Mouse (Mus musculus) retina, adult 2 months (tissue): Measurements from ENCODE around the gene Gm3417.
"Not testable (repeated sequence)": the region's sequence is repeated elsewhere in the genome, so short reads cannot be mapped to it uniquely, and the experiment has no call there.

ENCODE experiments used
- DNase-seq: peaks from one replicate; pipeline ENCODE4 v3.0.0-alpha.2; 2012; ENCODE audit warnings: low read depth, low spot score

Gene Gm3417

DNA sequence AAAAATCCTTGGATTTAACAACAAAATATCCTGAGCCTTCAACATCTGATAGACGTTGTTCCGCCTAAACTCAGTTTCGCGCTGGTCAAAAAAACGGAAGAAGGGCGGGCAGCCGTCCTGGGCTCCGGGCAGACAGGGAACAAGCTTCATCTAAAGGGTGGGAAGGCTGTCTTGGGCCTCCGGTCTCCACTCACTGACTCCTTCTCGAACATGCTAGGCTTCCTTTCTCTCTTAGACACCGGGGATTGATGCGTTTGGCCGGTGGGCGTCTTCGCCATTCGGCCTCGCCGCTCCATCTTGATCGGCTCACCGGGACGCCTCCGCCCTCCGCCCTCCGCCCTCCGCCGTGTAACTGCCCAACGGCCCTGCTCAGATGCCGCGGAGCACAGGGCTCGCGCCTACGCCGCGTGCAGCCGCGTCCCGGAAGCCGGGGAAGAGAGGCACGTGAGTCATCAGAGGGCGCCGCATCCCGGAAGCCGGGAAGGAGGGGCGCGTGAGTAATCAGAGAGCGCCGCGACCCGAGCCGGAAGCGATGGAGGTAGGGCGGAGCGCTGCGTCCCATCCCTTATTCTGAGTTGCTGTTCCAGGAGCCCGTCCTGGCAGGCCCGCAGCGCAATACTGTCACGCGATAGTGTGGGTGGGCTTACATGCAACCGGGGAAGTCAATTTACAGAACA, at the start of gene Gm3417, which contains the start of gene 9030025P20Rik:
Gene Gm3417, minus strand, starts transcription at position 429 of the 677 bp plus-strand sequence.
Gene 9030025P20Rik, plus strand, starts transcription at position 107 of the 677 bp plus-strand sequence.
- not testable (repeated sequence) for DNase-seq

DNA sequence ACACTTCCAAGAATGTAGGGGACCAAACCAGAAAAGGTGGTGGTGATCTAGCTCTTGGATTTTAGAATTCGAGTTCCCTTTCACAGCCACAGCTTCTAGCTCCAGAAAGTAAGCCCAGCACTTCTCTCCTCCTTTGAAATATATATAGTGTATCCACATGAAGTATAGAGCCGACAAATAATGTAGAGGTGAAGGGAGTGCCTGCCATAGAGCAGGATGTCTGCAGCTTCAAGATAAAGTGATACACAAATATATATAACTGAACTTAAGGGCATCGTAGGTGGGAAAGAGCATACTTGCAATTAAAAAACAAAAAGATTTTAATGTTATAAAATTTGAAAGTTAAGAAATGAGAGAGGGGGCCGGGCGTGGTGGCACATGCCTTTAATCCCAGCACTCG, 46.9 kb upstream of the Gm3417 start:
- not testable (repeated sequence) for DNase-seq

DNA sequence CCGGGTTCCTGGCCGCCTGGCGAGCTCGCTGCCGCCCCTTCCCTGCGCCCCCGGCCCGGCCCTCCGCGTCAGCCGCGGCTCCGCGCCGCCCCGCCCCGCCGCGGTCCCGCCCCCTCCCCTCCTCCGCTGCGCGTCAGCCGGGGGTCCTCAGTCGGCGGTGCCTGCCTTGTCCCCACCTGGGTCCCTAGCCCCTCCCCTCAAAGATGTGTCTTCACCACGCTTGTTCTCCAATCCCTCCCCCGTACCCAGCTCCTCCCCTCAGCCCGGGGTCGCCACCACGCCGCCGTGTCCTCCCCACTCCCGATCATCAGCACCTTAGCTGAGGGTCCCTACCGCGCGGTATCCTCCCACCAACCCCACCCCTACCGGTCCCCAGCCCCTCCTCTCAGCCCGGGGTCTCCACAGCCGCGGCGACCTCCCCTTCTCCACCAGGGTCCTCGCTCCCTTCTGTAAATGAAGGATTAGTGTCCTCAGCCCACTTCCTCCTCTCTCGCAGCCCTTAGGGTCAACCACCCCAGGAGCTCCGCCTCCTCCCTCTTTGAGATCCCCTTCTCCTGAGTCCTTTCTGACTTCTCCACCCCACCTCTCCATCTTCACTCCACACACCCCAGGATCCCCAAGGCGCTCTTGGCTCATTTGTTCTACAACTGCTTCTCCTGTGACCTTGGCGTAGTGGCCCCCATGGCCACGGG, 46.1 kb upstream of the Gm3417 start:
- DNase-seq, result not testable (repeated sequence)

DNA sequence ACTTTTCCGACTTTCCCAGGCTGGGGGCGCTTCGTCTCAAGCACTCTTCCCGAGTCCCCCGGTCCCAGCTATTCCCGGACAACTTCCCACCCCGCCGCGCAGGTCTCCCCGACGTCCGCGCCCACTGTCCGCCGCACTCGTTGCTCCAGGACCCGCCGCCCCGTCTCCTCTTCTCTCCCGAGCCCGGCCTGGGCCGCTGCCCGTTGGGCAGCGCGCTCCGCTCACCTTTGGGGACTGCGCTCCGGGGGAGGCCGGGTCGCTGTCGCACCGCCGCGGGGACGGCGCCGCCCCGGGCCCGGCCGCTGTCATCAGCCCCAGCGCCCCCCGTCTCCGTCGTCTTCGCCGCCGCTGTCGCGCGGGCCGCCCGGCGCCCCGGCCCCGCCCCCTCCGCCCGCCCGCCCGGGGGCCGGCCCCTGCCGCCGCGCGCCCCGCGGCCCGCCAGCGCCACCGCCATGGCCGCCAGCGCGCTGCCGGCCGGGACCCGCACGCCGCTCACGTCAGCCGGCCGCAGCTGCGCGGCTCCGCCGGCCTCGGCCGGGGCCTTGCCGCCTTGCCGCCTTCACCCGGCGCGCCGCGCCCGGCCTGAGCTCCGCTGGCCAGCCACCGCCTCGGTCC, 45.4 kb upstream of the Gm3417 start:
- not testable (repeated sequence) for DNase-seq

DNA sequence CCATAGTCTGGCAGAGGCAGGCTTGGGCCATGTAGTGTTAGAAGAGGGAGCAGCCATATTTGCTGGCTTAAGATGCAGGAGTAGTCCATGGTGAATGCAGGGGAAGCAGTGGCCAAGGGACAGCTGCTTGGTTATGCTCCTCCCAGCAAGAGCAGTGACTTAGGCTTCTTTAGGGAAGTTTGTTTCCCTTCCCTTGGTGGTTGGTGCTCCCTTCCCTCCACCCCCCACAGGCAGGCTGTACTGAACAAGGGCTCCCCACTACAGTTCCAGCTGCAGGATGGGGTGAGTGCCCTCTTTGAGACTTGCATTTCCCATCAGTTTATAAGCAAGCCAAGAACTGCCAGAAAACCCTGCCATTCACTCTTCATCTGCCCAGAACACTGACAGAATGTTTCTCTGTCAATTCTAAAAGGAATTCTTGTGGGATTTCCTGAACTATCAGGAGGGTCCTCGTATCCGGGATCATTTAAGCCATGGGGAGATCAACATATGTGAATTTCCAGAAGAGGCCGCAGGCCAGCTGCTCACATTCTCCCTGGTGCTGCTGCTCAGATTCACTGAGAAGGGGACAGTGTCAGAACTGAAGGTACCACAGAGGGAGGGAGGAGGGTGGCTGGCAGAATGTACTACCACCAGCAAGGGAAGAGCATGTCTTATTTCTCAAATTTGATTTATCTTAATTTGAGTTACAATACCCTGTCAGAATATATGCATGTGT, 43.1 kb upstream of the Gm3417 start:
- DNase-seq, result not testable (repeated sequence)

DNA sequence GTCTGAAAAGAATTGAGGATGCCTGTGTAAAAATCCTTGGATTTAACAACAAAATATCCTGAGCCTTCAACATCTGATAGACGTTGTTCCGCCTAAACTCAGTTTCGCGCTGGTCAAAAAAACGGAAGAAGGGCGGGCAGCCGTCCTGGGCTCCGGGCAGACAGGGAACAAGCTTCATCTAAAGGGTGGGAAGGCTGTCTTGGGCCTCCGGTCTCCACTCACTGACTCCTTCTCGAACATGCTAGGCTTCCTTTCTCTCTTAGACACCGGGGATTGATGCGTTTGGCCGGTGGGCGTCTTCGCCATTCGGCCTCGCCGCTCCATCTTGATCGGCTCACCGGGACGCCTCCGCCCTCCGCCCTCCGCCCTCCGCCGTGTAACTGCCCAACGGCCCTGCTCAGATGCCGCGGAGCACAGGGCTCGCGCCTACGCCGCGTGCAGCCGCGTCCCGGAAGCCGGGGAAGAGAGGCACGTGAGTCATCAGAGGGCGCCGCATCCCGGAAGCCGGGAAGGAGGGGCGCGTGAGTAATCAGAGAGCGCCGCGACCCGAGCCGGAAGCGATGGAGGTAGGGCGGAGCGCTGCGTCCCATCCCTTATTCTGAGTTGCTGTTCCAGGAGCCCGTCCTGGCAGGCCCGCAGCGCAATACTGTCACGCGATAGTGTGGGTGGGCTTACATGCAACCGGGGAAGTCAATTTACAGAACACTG, 31.3 kb upstream of the Gm3417 start, which contains the start of gene Gm3435:
Gene Gm3435, plus strand, starts transcription at position 471 of the 708 bp plus-strand sequence.
- DNase-seq, result not testable (repeated sequence)

DNA sequence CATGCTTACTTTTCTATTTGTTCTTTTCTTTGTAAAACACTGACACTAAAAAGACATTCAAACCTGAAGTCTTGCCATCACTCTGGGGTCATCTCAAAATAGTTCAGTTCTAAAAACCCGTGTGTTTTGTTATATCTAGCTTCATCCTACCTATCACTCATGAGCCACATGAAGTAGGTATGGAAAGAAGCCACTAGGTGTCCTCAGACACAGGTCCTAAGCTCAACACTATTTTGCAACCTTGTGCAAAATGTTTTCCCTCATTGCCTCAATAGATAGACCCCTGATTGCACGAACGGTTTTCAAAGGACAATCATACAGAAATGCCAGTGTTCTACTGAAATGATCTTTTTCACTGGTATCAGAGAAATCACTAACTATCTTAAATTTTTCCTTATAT, 30.5 kb upstream of the Gm3417 start:
- not testable (repeated sequence) for DNase-seq

DNA sequence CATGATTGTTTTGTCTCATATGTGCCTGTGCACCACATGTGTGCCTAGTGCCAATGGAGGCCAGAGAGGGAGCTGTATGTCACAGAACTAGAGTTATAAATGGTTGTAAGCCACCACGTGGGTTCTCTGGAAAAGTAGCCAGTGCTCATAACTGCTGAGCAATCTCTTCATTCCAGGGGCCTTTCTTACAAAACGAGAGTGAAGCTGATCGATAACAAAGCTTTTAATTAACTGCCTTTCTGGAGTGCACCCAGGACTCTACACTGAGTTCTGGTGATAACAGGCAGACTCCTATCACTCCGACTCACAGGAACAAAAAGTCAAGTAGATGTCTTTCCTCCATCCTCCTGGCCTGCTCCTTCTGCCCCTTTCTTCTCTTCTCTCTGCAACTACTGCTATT, 21.5 kb upstream of the Gm3417 start:
- not testable (repeated sequence) for DNase-seq

DNA sequence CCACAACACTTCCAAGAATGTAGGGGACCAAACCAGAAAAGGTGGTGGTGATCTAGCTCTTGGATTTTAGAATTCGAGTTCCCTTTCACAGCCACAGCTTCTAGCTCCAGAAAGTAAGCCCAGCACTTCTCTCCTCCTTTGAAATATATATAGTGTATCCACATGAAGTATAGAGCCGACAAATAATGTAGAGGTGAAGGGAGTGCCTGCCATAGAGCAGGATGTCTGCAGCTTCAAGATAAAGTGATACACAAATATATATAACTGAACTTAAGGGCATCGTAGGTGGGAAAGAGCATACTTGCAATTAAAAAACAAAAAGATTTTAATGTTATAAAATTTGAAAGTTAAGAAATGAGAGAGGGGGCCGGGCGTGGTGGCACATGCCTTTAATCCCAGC, 15.6 kb upstream of the Gm3417 start:
- not testable (repeated sequence) for DNase-seq

DNA sequence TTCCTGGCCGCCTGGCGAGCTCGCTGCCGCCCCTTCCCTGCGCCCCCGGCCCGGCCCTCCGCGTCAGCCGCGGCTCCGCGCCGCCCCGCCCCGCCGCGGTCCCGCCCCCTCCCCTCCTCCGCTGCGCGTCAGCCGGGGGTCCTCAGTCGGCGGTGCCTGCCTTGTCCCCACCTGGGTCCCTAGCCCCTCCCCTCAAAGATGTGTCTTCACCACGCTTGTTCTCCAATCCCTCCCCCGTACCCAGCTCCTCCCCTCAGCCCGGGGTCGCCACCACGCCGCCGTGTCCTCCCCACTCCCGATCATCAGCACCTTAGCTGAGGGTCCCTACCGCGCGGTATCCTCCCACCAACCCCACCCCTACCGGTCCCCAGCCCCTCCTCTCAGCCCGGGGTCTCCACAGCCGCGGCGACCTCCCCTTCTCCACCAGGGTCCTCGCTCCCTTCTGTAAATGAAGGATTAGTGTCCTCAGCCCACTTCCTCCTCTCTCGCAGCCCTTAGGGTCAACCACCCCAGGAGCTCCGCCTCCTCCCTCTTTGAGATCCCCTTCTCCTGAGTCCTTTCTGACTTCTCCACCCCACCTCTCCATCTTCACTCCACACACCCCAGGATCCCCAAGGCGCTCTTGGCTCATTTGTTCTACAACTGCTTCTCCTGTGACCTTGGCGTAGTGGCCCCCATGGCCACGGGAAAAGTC, 14.7 kb upstream of the Gm3417 start:
- DNase-seq, result not testable (repeated sequence)

DNA sequence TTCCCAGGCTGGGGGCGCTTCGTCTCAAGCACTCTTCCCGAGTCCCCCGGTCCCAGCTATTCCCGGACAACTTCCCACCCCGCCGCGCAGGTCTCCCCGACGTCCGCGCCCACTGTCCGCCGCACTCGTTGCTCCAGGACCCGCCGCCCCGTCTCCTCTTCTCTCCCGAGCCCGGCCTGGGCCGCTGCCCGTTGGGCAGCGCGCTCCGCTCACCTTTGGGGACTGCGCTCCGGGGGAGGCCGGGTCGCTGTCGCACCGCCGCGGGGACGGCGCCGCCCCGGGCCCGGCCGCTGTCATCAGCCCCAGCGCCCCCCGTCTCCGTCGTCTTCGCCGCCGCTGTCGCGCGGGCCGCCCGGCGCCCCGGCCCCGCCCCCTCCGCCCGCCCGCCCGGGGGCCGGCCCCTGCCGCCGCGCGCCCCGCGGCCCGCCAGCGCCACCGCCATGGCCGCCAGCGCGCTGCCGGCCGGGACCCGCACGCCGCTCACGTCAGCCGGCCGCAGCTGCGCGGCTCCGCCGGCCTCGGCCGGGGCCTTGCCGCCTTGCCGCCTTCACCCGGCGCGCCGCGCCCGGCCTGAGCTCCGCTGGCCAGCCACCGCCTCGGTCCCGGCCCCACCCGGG, 14.0 kb upstream of the Gm3417 start:
- not testable (repeated sequence) for DNase-seq

DNA sequence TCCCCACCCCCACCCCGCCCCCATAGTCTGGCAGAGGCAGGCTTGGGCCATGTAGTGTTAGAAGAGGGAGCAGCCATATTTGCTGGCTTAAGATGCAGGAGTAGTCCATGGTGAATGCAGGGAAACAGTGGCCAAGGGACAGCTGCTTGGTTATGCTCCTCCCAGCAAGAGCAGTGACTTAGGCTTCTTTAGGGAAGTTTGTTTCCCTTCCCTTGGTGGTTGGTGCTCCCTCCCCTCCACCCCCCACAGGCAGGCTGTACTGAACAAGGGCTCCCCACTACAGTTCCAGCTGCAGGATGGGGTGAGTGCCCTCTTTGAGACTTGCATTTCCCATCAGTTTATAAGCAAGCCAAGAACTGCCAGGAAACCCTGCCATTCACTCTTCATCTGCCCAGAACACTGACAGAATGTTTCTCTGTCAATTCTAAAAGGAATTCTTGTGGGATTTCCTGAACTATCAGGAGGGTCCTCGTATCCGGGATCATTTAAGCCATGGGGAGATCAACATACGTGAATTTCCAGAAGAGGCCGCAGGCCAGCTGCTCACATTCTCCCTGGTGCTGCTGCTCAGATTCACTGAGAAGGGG, 11.6 kb upstream of the Gm3417 start:
- not testable (repeated sequence) for DNase-seq

DNA sequence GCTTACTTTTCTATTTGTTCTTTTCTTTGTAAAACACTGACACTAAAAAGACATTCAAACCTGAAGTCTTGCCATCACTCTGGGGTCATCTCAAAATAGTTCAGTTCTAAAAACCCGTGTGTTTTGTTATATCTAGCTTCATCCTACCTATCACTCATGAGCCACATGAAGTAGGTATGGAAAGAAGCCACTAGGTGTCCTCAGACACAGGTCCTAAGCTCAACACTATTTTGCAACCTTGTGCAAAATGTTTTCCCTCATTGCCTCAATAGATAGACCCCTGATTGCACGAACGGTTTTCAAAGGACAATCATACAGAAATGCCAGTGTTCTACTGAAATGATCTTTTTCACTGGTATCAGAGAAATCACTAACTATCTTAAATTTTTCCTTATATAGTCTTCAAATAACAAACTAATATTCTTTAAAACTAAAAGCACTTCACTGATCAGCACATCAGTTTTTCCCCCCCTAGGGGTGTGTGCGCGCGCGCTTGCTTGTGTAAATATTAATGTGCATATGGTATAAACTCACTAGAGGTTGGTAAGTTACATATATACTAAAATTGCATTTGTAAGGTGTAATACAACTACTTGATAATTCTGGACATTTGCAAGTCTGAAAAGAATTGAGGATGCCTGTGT, 750 bp downstream of the Gm3417 start:
- not testable (repeated sequence) for DNase-seq

DNA sequence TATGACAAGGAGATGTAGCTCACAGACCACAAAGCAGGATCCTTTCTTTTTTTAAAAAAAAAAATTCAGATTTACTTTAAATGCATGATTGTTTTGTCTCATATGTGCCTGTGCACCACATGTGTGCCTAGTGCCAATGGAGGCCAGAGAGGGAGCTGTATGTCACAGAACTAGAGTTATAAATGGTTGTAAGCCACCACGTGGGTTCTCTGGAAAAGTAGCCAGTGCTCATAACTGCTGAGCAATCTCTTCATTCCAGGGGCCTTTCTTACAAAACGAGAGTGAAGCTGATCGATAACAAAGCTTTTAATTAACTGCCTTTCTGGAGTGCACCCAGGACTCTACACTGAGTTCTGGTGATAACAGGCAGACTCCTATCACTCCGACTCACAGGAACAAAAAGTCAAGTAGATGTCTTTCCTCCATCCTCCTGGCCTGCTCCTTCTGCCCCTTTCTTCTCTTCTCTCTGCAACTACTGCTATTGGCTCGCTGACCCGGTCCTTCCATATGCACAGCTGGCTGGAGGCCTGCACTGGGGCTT, 10.1 kb downstream of the Gm3417 start:
- not testable (repeated sequence) for DNase-seq

DNA sequence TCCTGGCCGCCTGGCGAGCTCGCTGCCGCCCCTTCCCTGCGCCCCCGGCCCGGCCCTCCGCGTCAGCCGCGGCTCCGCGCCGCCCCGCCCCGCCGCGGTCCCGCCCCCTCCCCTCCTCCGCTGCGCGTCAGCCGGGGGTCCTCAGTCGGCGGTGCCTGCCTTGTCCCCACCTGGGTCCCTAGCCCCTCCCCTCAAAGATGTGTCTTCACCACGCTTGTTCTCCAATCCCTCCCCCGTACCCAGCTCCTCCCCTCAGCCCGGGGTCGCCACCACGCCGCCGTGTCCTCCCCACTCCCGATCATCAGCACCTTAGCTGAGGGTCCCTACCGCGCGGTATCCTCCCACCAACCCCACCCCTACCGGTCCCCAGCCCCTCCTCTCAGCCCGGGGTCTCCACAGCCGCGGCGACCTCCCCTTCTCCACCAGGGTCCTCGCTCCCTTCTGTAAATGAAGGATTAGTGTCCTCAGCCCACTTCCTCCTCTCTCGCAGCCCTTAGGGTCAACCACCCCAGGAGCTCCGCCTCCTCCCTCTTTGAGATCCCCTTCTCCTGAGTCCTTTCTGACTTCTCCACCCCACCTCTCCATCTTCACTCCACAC, 16.9 kb downstream of the Gm3417 start:
- DNase-seq, result not testable (repeated sequence)

DNA sequence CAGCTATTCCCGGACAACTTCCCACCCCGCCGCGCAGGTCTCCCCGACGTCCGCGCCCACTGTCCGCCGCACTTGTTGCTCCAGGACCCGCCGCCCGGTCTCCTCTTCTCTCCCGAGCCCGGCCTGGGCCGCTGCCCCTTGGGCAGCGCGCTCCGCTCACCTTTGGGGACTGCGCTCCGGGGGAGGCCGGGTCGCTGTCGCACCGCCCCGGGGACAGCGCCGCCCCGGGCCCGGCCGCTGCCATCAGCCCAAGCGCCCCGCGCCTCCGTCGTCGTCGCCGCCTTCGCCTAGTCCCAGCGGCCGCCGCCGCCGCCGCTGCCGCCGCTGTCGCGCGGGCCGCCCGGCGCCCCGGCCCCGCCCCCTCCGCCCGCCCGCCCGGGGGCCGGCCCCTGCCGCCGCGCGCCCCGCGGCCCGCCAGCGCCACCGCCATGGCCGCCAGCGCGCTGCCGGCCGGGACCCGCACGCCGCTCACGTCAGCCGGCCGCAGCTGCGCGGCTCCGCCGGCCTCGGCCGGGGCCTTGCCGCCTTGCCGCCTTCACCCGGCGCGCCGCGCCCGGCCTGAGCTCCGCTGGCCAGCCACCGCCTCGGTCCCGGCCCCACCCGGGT, 17.5 kb downstream of the Gm3417 start, which contains the start of gene Phf10:
Gene Phf10, minus strand, starts transcription at position 323 of the 606 bp plus-strand sequence.
- not testable (repeated sequence) for DNase-seq

DNA sequence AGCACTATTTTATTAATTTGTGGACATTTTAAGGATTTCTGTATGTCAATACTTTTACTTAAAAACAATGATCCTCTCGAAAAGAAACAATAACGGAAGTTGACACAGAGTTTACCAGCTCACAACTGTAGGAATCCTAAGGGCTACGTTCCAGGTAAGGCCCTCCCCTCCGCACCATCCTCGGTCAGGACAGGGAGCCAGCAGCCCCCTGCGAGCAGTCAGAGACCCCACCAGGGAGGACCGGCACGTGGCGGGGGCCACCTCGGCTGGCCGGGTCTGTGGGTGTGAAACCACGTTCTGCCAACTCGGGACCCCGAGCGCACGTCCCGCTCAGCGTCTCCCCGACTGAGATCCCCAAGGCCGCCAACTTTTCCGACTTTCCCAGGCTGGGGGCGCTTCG, 18.1 kb downstream of the Gm3417 start:
- DNase-seq, result no peak

DNA sequence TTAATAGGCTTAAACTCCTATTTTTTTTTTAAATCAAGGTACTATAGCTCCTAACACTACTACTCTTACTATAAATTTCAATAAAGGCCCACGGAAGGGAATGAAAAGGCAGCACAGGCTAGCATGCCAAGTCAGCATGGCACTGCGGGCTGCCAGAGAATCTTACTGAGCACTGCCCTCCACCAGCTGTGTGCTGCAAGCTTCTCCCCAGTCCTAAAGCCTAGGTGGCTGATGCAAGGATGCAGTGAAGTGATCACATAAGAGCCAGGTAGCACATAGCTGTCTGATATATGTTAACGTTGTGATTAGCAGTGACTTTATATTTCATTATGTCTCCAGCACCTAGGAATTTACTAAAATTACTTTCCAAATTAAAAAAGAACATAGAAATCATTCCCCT, 18.6 kb downstream of the Gm3417 start:
- DNase-seq, result no peak
